29 mouse cellular contexts compared by ENCODE assay signal in genomic region chr8:119263750-119264149, GRCm38 (mm10).
DNase-seq lines count a peak whose midpoint lies in the region; ATAC-seq and TF ChIP-seq lines count a peak whose summit lies in the region.
"Had no signal": no experiment of that assay in that cellular context is flagged by ENCODE, and none has a peak within 500 bp of the region (broad histone marks: within the 10 kb centered on the region; RNA-seq: fewer than 3 reads in every experiment).

No protein-coding gene starts in this region.

- intact Hi-C loops in left cerebral cortex, postnatal 4 days (cut with DNase I): no loop called here
- intact Hi-C loops in left cerebral cortex, postnatal 36 days (cut with DNase I): no loop called here

- no peaks in the 10 kb centered on the region for H3K9me3 ChIP-seq in forebrain, postnatal 0 days (ENCODE audit: low read length)
- H3K9me3 ChIP-seq: embryonic facial prominence, embryonic 15.5 days; heart, embryonic 13.5 days; hindbrain, embryonic 15.5 days; liver, embryonic 13.5 days; neural tube, embryonic 15.5 days had no signal

- peak; percentile 70 for DNase-seq in left cerebral cortex, postnatal 4 days
- no peak for DNase-seq in left cerebral cortex, postnatal 36 days (ENCODE audit: low spot score in 2 of 2)
- peak; percentile 32 for DNase-seq in cerebellum, adult 11 months
- peak; percentile 34 for DNase-seq in cerebellum, adult 8-10 months
- DNase-seq in cerebellum, postnatal 36 days: peak; percentile 56 to 59
- no peak for DNase-seq in forebrain, postnatal 0 days
- DNase-seq in thymus, postnatal 36 days: no peak
- DNase-seq: adrenal gland, postnatal 14 days; B cell, adult 2 months; gastrocnemius, postnatal 25 days; heart, adult 2 months; heart, postnatal 14 days; kidney, adult 9 months; kidney, postnatal 25 days; liver, embryonic 13.5 days; lung, adult 2 months; lung, postnatal 14 days; midbrain, embryonic 14.5 days; thymus, adult 18-20 months; thymus, postnatal 4 days had no signal

- TF ChIP-seq CTCF in forebrain, postnatal 0 days (IDR thresholded peaks at IDR 0.05; ENCODE audit: low read depth): no peak

- no peak overlapping the region for H3K27ac ChIP-seq in forebrain, postnatal 0 days (ENCODE audit: low read depth, low read length)
- H3K27ac ChIP-seq: embryonic facial prominence, embryonic 15.5 days; heart, adult 2 months; heart, embryonic 13.5 days; hindbrain, embryonic 15.5 days; liver, embryonic 13.5 days; neural tube, embryonic 15.5 days had no signal

- no peak overlapping the region for H3K4me2 ChIP-seq in forebrain, postnatal 0 days (ENCODE audit: low read depth)
- H3K4me2 ChIP-seq: embryonic facial prominence, embryonic 15.5 days; heart, embryonic 13.5 days; hindbrain, embryonic 15.5 days; liver, embryonic 13.5 days; neural tube, embryonic 15.5 days had no signal

- no peak overlapping the region for H3K4me3 ChIP-seq in forebrain, postnatal 0 days (ENCODE audit: low read depth, low read length)
- H3K4me3 ChIP-seq: embryonic facial prominence, embryonic 15.5 days; heart, adult 2 months; heart, embryonic 13.5 days; hindbrain, embryonic 15.5 days; liver, embryonic 13.5 days; myocyte; neural tube, embryonic 15.5 days had no signal

- H3K27me3 ChIP-seq in forebrain, postnatal 0 days (ENCODE audit: insufficient read depth, low read length): no peaks in the 10 kb centered on the region
- H3K27me3 ChIP-seq: embryonic facial prominence, embryonic 15.5 days; heart, embryonic 13.5 days; hindbrain, embryonic 15.5 days; liver, embryonic 13.5 days; neural tube, embryonic 15.5 days; Patski had no signal

- H3K36me3 ChIP-seq in forebrain, postnatal 0 days (ENCODE audit: insufficient read depth): no peaks in the 10 kb centered on the region
- H3K36me3 ChIP-seq: embryonic facial prominence, embryonic 15.5 days; G1E; heart, embryonic 13.5 days; hindbrain, embryonic 15.5 days; liver, embryonic 13.5 days; neural tube, embryonic 15.5 days had no signal

- 86% methylated on average over 7 of the region's 7 CpGs for WGBS in forebrain, postnatal 0 days

- H3K4me1 ChIP-seq in forebrain, postnatal 0 days (ENCODE audit: insufficient read depth): no peaks in the 10 kb centered on the region
- H3K4me1 ChIP-seq: embryonic facial prominence, embryonic 15.5 days; heart, embryonic 13.5 days; hindbrain, embryonic 15.5 days; liver, embryonic 13.5 days had no signal

- no peak for ATAC-seq in forebrain, postnatal 0 days
- ATAC-seq: forebrain, embryonic 16.5 days; intestine, embryonic 16.5 days; Patski had no signal

- H3K9ac ChIP-seq in forebrain, postnatal 0 days: no peak overlapping the region
- H3K9ac ChIP-seq: embryonic facial prominence, embryonic 15.5 days; heart, embryonic 13.5 days; hindbrain, embryonic 15.5 days; liver, embryonic 13.5 days; neural tube, embryonic 15.5 days had no signal

Comparison
In these comparisons a context has a peak if more than half of its experiments do, and no peak if none do; other contexts are left out.
1. DNase-seq: peak in left cerebral cortex, postnatal 4 days (single experiment), cerebellum, adult 11 months (single experiment), cerebellum, adult 8-10 months (single experiment) and cerebellum, postnatal 36 days (2 of 2); none in left cerebral cortex, postnatal 36 days (0 of 2), forebrain, postnatal 0 days (single experiment) and thymus, postnatal 36 days (0 of 2).